Comparison of ENCODE assay signal across 19 mouse cellular contexts in the genomic region with DNA sequence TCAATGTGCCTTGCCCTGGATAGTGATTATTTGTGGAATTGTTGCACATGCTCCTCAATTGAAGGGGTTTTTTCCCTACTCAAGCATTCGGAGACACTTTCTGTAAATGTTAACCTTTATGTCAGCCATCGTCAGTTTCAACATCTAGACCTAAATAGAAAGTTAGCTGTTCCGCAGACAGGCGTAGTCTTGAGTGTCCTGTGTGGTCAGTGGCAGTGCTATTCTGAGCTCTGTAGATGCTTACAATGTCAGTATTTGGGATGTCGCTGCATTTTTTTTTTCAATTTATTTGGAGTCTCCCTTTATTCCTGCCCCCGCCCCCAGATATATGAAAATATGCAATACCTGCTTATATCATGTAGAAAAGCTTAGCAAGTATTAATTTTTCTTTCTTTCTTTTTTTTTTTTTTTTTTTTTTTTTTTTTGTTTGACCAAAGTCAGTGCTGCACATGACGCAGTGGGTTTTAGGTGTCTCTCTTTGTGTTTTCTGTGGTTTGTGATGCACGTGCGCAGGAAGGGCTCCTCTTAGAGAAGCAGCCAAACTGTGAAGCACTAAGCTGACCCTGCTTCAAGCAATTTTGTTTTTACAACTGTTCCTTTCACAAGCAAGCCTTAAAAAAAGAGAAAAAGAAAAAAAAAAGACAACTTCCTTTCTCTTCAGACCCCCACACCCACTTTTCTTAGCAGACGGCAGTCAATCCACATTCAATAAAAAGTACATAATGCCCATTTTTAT.
A peak's percentile ranks its signal among the peaks of the same experiment; 100 is the strongest.
DNase-seq lines count a peak whose midpoint lies in the region; ATAC-seq lines count a peak whose summit lies in the region.
"Had no signal": no experiment of that assay in that cellular context is flagged by ENCODE, and none has a peak within 500 bp of the region (broad histone marks: within the 10 kb centered on the region; RNA-seq: fewer than 3 reads in every experiment).

No protein-coding gene starts in this region.

- DNase-seq in heart, postnatal 25 days (ENCODE audit: low spot score), result no peak
- peak; percentile 31 to 45 for DNase-seq in CD8-positive naive resting alpha-beta T cell, adult 2 months (ENCODE audit: low read depth in 2 of 2, low spot score in 2 of 2)
- peak; percentile 45 to 53 for DNase-seq in thymus, postnatal 10 days (ENCODE audit: low spot score in 2 of 2)
- DNase-seq in adipocyte (ENCODE audit: low spot score), result no peak
- DNase-seq in cerebellum, adult 8-10 months, result no peak
- DNase-seq: adrenal gland, adult 2 months; cerebellum, postnatal 10 days; kidney, postnatal 10 days; liver, embryonic 13.5 days; lung, postnatal 10 days; right cerebral cortex, postnatal 25 days had no signal

- no peaks in the 10 kb centered on the region for H3K9me3 ChIP-seq in heart, embryonic 14.5 days (ENCODE audit: control insufficient read depth, low read length)
- H3K9me3 ChIP-seq: embryonic facial prominence, embryonic 10.5 days; intestine, embryonic 15.5 days; limb, embryonic 10.5 days; liver, embryonic 13.5 days; midbrain, embryonic 10.5 days had no signal

- H3K4me1 ChIP-seq in heart, embryonic 14.5 days (ENCODE audit: control insufficient read depth in 2 of 2, insufficient read depth in 2 of 2, low read length in 2 of 2), result peaks cover 4 to 16% of the 10 kb centered on the region in 2 experiments

- H3K4me3 ChIP-seq in heart, embryonic 14.5 days (ENCODE audit: control insufficient read depth in 1 of 2, insufficient read depth in 1 of 2, low read depth in 1 of 2, low read length in 2 of 2), result no peak overlapping the region
- H3K4me3 ChIP-seq: embryonic facial prominence, embryonic 10.5 days; intestine, embryonic 15.5 days; limb, embryonic 10.5 days; liver, embryonic 13.5 days; midbrain, embryonic 10.5 days; myocyte had no signal

- no peak for ATAC-seq in heart, embryonic 14.5 days (ENCODE audit: insufficient number of reproducible peaks, insufficient read depth, low FRiP score, low read depth)
- peak; percentile 53 to 68 for ATAC-seq in hematopoietic stem cell, adult 5-6 weeks (replicated peaks in 1 of 2; ENCODE audit: insufficient read depth in 1 of 2, low FRiP score in 2 of 2, low TSS enrichment in 1 of 2, low read depth in 1 of 2, poor library complexity in 2 of 2, severe bottlenecking in 2 of 2)
- ATAC-seq: intestine, embryonic 15.5 days; Patski had no signal

- H3K36me3 ChIP-seq in heart, embryonic 14.5 days (ENCODE audit: control insufficient read depth, insufficient read depth, low read length), result peaks cover 8% of the 10 kb centered on the region
- H3K36me3 ChIP-seq: embryonic facial prominence, embryonic 10.5 days; intestine, embryonic 15.5 days; limb, embryonic 10.5 days; liver, embryonic 13.5 days; midbrain, embryonic 10.5 days had no signal

- peak overlapping the region; percentile 48 to 66; a peak in 3 of 4 replicates for H3K27ac ChIP-seq in heart, embryonic 14.5 days (replicated peaks in 1 of 2; ENCODE audit: control insufficient read depth in 1 of 2, insufficient read depth in 1 of 2, low read depth in 2 of 2, low read length in 2 of 2)
- H3K27ac ChIP-seq: embryonic facial prominence, embryonic 10.5 days; intestine, embryonic 15.5 days; limb, embryonic 10.5 days; liver, embryonic 13.5 days; midbrain, embryonic 10.5 days had no signal

- no peaks in the 10 kb centered on the region for H3K27me3 ChIP-seq in heart, embryonic 14.5 days (ENCODE audit: control insufficient read depth, insufficient read depth, low read length)
- H3K27me3 ChIP-seq: intestine, embryonic 15.5 days; liver, embryonic 13.5 days; Patski had no signal

- intact Hi-C loops in heart, postnatal 25 days (cut with DNase I), result loop anchor here (10.0 kb wide), 1 partner anchor 549 kb away; no protein-coding TSS in a partner anchor

- H3K4me2 ChIP-seq in heart, embryonic 14.5 days (ENCODE audit: low read length), result peak overlapping the region; percentile 51
- H3K4me2 ChIP-seq: intestine, embryonic 15.5 days; liver, embryonic 13.5 days had no signal

- WGBS in heart, embryonic 14.5 days, result 48% methylated on average over 10 of the region's 10 CpGs

- H3K9ac ChIP-seq in heart, embryonic 14.5 days (ENCODE audit: low read length), result no peak overlapping the region
- H3K9ac ChIP-seq: intestine, embryonic 15.5 days; liver, embryonic 13.5 days had no signal

Comparison
In these comparisons a context has a peak if more than half of its experiments do, and no peak if none do; other contexts are left out.
1. DNase-seq: peak in CD8-positive naive resting alpha-beta T cell, adult 2 months (2 of 2) and thymus, postnatal 10 days (2 of 2); none in heart, postnatal 25 days (single experiment), adipocyte (single experiment) and cerebellum, adult 8-10 months (single experiment).